Mouse (Mus musculus) gastrocnemius, postnatal 4 days (tissue): ENCODE results near the gene Fth1. TPM values are rescaled to one million over a fixed set of nuclear protein-coding genes. Genes with fewer than 3 reads are reported as not detected.

Source experiments
- DNase-seq, 2 experiments: peaks; one replicate each; pipeline ENCODE4 v3.0.0; 2021 to 2022; ENCODE audit warnings: low spot score in 2 of 2, mixed read lengths in 2 of 2
- total RNA-seq, 2 experiments: library from RNA; stranded (reverse); gene quantifications; 2 replicates each; pipeline ENCODE4 v1.2.3; 2021

The Fth1 gene
- total RNA-seq, 2 experiments from 2014 or later = 1,831 to 1,888 TPM

DNA sequence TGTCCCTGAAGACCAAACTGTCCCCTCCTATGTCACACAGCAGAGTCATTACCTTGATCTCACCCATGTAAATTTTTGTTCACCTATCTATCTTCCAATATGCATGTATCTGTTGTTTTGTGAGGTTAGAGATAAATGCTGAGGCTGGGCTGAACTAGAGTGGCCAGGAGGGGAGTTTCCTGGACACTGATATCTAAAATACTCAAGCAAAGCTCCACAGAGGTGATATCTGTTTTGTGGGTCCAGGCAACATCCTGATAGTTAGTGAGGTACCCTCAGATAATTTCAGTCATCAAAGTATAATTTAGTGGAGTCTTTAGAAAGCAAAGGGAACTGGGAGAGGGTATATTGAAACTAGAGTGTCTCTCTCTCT, 9.5 kb downstream of the Fth1 start:
- DNase-seq = no peak

- DNase-seq = peak; percentile 70 to 82
These were observed 10.9 kb downstream of the Fth1 start for GRCm38 (mm10) chr19:9991304-9991703.

DNA sequence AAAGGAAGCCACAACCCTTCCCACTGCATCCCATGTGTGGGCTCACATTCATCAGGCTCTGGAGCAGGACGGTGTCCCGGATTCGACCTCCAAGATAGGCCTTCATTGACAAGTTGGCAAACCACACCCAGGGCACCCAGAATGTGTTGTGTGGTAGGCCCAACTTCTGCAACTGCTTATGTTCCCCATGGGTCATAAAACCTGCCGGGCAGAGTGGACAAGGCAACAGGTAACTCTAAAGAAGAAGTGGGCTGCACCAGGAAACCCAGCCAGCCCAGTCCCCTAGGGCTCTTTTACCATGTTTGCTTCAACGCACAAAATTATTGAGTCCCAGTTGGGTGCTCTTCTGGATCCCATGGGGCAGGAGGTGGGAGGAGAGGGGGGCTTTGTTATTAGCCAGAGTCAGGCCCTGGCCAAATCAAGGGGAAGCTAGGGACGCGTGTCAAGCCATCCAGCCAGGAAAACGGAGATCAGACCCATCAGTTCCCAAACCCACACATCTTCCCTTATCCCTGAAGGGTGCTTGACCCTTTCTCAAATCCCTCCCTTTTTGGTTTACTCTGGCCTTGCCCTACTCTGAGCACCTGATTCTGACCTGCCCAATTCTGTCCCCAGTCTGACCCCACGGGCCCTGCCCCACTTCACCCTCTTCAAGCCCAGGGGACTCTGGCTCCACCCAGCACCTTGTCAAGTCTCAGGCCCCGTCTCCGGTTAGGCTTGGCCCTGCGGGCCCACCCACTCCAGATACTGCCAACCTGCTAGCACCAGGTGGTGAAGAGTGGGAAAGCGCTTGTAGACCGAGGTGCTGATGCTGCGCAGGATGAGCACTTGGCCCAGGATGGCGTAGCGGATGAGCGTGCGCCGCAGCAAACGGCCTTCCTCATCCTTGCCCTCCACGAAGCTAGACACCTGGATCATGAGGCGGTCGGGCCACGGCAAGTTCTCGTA, 11.9 kb downstream of the Fth1 start:
- DNase-seq = no peak

DNA sequence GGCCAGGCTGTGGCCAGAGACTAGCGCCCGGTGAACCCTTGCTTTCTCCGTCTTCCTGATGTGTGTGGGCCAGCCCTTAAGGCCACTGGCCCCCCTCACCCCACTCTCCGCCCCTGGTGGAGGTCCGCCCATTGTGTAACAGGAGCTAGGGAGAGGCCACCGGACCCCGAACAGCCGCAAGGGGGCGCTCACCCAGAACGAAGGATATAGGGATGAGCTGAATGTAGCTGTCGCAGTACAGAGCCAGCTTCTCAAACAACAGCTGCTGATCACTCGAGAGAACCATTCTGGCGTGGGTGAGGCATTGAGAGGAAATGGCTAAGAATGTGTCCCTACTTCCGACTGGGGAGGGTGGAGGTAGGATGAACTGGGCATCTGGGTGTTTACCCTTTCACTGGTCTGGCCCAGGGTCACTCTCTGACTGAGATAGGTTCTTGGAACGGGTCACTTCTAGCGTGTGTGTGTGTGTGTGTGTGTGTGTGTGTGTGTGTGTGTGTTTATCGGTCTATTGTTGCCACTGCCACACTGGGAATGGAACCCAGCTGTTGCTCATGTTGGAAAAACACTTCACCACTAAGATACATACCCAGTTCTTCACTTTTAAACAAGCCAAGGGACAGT, 12.7 kb downstream of the Fth1 start:
- DNase-seq = peak; percentile 98

- DNase-seq = no peak
These were observed 17.0 kb downstream of the Fth1 start for GRCm38 (mm10) chr19:9997204-9998062.

DNA sequence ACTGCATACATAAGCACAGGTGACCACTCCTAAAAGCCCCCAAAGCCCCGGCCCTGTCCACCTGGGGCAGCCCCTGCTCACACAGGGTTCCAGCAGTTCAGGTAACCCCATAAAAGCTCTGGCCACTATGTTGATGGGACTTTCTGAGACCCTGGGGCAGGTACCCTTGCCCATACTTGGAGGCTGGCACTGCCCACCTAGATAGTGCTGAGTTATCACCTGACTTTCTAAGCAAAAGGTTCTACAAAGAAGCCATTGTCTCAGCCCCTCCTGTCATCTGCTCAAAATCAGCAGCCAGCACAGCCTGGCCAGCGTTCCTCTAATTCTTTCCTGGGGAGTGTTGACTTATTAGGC, 17.6 kb downstream of the Fth1 start:
- DNase-seq = no peak

DNA sequence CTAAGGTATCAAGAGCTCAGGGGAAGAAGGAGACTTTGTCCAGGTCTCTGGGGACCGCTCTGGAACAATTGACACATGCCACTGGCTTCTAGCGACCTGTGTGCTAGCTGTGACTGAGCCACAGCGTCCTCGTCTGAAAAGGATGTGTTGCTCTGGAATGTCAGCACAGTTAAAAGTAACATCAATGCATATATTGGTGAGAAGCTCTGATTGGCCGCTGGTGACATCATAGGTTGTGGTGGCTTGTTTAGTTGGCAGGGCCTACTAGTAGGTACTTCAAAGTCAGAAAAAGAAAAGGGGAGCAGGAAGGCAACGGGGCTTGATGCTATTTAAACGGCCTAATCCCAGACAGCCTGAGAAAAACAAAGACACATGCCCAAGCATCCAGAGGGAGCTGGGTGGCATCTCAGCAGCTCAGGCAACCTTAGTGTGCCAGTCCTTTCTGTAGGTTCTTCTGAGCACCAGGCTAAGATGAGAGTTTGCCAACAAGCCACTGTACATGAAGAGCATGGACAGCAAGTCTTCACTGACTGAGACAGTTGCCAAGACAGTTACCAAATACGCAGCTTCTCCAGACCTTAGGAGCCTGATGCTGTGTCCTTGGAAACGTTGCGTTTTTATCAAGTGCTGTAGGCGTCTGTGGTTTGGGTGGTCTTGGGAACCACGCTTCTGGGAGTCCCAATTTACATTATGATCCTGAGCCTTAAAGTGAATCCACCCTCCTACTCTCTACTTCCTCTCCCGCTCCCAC, 18.5 kb downstream of the Fth1 start:
- no peak for DNase-seq

DNA sequence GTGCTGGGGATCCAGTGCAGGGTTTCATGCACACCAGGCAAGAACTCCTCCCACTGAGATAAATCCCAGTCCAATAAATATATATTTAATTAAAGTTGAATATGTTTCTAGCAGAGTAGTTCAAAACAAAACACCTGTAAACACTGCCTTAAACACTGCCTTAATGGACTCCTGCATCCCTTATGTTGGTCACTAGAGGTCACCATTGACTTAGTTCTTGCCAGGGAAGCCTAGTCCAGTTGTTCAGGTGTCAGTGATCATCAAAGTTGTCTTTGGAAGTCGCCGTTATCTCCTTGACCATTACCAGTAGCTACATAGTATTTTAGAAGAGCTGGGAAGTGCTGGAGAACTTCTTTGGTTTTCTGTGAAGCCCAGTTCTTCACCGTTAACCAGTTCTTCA, 19.9 kb downstream of the Fth1 start:
- no peak for DNase-seq

DNA sequence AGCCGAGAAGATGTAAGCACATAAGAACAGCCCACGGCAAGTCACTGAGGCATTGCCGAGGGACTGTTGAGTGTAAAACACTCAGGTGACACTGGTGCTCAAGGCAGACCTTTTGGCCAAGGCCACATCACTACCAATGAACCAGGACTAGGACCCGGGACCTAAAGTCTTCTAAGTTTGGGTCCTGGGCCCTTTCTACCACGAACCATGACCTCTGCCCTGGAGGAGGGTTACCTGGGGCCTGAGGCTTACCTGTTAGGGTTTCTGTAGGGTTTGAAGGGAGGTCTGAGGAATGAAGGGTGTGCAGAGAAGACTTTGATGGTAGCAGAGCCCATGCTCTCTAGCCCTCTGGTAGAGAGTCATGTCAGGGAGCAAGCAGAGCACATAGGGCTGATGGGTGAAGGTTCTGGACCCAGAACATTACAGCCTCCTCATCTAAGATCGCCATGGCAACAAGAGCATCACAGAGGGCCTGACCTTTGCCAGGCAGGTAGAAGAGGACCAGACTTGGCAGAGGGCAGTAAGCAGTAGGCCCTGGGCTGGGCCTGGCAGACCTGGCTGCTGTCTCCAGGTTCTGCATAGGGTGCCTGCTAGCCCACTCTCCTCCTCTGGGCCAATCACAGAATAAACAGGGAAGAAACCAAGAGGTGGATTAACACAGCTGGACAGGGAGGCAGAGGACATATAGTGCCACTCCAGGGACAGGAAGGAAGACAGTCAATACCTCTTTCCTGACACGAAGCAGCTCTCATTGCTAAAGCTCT, 21.0 kb downstream of the Fth1 start, which contains the start of the genes Best1 and Rab3il1:
Gene Best1, minus strand, starts transcription at position 428 of the 764 bp plus-strand sequence.
Gene Rab3il1, plus strand, starts transcription at position 464 of the 764 bp plus-strand sequence.
- DNase-seq = no peak

GRCm38 (mm10) chr19:10003696-10004095, 23.3 kb downstream of the Fth1 start:
- DNase-seq = no peak

GRCm38 (mm10) chr19:10011408-10011807, 31.0 kb downstream of the Fth1 start:
- no peak for DNase-seq

- peak; percentile 55 to 81 for DNase-seq
These were observed 32.5 kb downstream of the Fth1 start for GRCm38 (mm10) chr19:10012827-10013278.

- DNase-seq = peak in 1 of 2 experiments; percentile 57
These were observed 33.0 kb downstream of the Fth1 start for GRCm38 (mm10) chr19:10013348-10013747.

- DNase-seq = peak; percentile 55 to 68
These were observed 33.5 kb downstream of the Fth1 start for GRCm38 (mm10) chr19:10013913-10014312.

GRCm38 (mm10) chr19:10014824-10015223, 34.4 kb downstream of the Fth1 start:
- DNase-seq = no peak

GRCm38 (mm10) chr19:10015442-10015841, 35.0 kb downstream of the Fth1 start:
- no peak for DNase-seq

DNA sequence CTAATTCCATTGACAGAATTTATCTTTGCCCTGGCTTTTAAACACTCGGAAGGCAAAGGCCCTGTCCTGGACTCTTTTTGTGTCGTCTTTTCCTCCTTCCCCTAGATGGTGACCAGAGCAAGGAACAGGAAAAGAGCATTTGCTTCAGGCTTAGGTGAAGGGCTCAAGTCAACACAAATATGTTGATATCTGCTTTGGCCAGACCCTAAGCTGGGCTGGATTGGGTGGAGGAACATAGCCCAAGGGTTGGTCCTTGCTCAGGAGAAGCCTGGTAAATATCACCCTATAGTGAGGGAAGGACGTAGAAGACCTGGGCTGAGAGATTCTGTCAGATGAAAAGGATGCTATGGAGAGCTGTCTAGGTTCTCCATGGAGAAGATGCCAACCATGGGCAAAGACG, 35.8 kb downstream of the Fth1 start:
- DNase-seq = no peak

DNA sequence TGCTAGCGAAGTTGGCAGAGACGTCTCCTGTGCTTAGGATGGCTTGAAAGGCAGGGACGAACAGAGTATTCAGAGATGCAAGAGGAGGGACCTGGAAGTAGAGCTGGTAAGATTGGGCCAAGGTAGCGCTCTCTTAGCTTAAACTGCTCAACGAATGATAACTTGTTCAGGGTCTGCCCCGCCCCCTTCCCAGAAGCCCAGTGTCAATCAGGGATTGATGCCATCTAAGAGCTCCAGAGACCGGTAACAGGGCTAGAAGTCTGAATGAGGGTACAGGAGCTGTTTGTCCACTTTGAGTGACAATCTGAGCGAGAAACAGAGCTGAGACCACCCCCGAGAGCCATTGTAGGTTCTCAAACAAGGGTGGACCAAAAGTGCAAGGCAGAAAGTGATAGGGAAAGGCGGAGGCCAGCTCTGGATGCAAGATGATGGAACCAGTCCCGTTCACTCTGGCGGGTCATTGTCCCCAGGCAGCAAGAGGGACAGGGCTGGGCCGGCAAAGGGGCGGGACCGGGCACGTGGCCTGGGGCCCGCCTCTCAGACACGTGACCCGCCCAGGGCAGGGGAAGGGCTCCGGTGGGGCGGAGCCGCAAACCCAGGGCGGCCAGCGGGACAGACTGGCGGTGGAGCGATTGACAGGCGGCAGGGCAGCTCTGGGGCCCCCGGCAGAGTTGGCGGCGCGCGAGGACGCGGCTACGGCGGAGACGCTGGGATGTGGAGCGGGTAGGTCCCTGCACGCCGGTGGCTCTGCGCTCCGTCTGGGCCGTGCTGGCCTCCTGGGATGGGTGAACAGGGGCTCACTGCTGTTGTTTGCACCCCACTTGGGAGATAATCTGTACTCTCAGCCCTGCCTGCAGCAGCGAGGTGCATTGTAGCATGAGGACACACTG, 37.5 kb downstream of the Fth1 start:
- peak; percentile 92 to 94 for DNase-seq

DNA sequence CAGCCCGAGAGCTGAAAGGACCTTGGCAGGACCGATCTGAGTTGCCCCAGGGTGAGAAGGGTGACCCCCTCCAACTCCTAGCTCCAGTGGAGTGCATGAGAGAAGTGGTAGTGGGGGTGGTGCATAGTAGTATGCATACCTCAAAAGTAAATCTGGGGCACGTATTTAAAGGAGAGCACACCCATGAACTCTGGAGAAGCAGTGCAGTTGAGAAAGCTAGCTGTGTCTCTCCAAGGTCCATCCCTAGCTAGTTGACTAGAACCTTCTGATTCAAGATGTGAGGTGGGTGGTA, 38.1 kb downstream of the Fth1 start:
- no peak for DNase-seq
